Mouse (Mus musculus): Measurements from ENCODE around the gene Rrp36. TPM values are rescaled to one million over a fixed set of nuclear protein-coding genes. Genes with fewer than 3 reads are reported as not detected.

The Rrp36 gene
- total RNA-seq, 2 experiments from 2014 or later: 19.0 to 22.7 TPM

DNA sequence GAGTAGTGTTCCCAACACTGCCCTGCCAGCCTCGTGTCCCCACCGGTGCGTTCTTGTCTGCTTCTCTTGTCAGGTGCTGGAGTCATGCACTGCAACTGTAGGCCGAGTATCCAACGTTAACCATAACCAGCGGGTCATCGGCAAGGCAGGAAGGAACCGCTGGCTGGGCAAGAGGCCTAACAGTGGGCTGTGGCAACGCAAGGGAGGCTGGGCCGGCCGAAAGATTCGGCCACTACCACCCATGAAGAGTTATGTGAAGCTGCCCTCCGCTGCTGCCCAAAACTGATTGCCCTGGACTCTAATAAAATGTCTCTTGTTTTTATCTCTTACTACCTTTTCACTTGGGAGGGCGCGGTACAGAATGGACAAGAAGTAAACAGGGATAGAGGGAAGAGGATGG lies 24.3 kb downstream of the Rrp36 start:
- intact Hi-C loops (cut with DNase I): loop anchor here (10.0 kb wide), 1 partner anchor 95 kb away; the partner anchor contains the start of gene Srf
- no peak for DNase-seq

- intact Hi-C loops (cut with DNase I): loop anchor here (10.0 kb wide), 1 partner anchor 94 kb away; the partner anchor contains the start of gene Srf
- no peak for DNase-seq
Measured at GRCm38 (mm10) chr17:46648436-46648835, 25.7 kb downstream of the Rrp36 start.

GRCm38 (mm10) chr17:46647279-46647678 lies 26.9 kb downstream of the Rrp36 start:
- intact Hi-C loops (cut with DNase I): loop anchor here (10.0 kb wide), 1 partner anchor 92 kb away; the partner anchor contains the start of gene Srf
- DNase-seq: no peak

- DNase-seq: no peak
- intact Hi-C loops (cut with DNase I): loop anchor here (10.0 kb wide), 1 partner anchor 91 kb away; the partner anchor contains the start of gene Srf
Measured at GRCm38 (mm10) chr17:46646322-46646662, 27.9 kb downstream of the Rrp36 start.

DNA sequence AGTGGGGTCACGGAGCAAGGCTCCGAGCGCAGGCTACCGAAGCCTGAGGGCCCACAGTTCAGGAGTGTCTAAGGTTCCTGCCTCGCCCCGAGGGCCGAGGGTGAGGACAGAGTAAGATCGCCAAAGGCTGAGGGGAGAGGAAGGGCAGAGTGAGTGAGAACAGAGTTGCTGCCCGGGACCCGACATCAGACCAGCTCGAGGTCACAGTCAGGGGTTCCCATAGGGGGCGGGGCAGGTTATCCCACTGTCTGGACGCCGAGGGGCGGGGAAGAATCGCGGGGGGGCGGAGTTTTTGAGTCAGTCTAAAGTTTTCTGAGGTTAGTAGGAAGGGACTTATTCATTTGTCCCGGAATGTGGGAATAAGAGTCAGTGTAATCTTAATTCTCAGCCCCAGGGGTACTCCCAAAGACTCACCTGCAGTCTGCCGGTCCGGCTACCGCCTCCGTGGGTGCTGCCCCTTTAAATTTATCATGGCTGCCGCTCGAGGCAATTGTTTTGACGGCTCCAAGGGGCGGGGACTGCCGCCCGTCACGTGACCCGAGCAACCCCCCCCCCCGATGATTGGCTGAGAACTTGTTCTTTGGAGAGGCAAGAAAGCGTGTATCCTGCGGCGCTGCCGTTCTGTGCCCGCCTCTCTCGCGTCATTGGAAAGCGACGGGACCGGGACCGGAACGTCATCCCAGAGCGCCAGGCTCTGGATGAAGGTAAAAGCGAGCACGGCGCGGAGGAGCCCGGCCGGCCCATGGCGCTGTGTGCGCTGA lies 28.4 kb downstream of the Rrp36 start, which contains the start of the genes Klc4 and Mrpl2:
Gene Klc4 (minus strand): TSS at position 462 of the 761 bp plus-strand sequence.
Gene Mrpl2 (plus strand): TSS at position 669 of the 761 bp plus-strand sequence.
- peak; percentile 98 for DNase-seq
- intact Hi-C loops (cut with DNase I): loop anchor here (10.0 kb wide), 1 partner anchor 91 kb away; the partner anchor contains the start of gene Srf

GRCm38 (mm10) chr17:46644916-46645475 lies 29.2 kb downstream of the Rrp36 start:
- DNase-seq: peak; percentile 45
- intact Hi-C loops (cut with DNase I): loop anchor here (10.0 kb wide), 1 partner anchor 90 kb away; the partner anchor contains the start of gene Srf

DNA sequence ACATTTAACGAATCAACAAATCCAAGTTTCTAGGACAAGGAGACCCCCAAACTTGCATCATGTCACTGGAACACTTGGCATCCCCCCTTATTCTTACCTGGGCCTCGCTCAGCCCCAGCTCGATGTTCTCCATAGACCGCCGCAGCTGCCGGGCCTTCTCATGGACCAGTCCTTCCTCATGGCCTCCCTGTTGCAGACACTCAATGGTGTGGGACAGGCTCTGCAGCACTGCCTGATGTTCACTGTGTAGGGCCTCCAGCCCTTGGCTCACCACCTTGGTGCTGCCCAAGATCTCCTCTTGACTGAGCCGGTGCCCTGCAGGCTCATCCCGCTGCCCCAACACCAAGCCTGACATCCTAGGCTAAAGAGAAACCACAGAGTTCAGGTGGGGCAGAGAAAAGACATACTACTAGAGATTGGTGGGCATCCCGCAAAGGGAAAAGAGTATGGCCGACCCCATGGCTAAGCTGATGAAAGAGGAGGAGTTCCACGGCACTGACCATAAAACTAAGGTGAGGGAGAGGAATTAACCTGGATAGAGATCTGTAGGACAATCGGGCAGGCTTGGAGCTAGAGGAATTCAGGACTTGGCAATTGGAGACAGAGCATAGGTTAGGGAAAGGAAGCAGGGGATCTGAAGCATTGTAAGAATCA lies 29.9 kb downstream of the Rrp36 start:
- DNase-seq: no peak
- intact Hi-C loops (cut with DNase I): loop anchor here (10.0 kb wide), 1 partner anchor 89 kb away; the partner anchor contains the start of gene Srf

DNA sequence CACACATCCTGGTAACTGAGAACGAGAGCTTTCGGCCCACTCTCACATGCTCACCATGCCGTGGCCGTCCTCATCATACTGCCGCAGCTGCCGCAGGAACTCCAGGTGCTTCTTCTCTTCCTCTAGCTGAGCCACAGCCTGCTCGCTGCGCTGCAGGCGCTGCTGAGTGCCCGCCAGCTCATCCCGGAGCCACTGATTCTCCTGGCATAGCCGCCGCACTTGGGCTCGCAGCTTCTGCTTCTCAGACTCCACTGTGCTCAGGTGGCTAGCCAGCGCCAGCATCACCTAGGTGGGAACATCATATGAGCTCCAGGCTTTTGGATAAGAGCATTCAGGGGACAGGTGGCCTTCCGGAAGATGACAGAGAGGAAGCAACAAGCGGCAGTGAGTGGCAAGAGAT lies 32.1 kb downstream of the Rrp36 start:
- intact Hi-C loops (cut with DNase I): loop anchor here (10.0 kb wide), 1 partner anchor 87 kb away; the partner anchor contains the start of gene Srf
- DNase-seq: no peak

GRCm38 (mm10) chr17:46639929-46640328 lies 34.2 kb downstream of the Rrp36 start:
- no peak for DNase-seq
- intact Hi-C loops (cut with DNase I): loop anchor here (10.0 kb wide), 1 partner anchor 85 kb away; the partner anchor contains the start of gene Srf

GRCm38 (mm10) chr17:46636831-46637523 lies 37.2 kb downstream of the Rrp36 start:
- peak; percentile 67 for DNase-seq
- intact Hi-C loops (cut with DNase I): no loop called here

DNA sequence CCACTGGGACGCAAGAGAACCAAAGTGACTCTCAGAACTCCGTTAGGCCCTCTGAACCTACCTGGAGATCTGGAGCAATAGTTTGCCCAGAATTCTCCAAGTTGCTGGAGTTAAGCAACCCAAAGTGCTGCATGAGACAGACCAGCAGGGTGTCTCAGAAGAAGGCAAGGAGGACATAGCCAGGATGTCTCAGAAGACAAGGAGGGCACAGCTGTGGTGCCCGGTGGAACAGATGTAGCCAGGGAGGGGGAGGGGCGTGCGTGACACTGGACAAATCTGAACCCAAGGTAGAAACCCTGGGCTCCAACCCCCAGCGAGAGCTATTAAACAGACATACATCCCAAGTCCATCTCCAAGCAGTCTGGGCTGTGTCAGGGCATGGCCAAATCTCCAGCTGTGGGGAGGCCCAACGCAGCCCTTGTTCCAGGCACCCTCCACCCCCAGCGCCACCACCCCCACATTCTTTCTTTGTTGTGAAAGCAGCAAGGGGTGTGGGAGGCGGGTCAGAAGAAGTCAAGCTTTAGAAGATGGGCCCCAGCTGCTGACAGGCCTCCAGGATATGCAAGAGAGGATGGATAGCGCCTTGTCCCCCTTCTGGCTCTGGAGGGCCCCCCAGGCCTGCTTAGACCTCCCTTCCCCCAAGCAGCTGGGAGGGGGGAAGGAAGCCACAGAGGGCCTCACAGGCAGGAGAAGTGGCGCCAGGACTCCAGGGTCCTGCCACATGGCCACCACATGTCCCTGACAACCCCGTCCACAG lies 44.3 kb downstream of the Rrp36 start:
- intact Hi-C loops (cut with DNase I): no loop called here
- peak; percentile 56 for DNase-seq

- peak; percentile 97 for DNase-seq
- intact Hi-C loops (cut with DNase I): no loop called here
Measured at GRCm38 (mm10) chr17:46628791-46629684, 45.1 kb downstream of the Rrp36 start, which contains the start of gene Ptk7. Ptk7 (minus strand) TSS chr17:46629504.

DNA sequence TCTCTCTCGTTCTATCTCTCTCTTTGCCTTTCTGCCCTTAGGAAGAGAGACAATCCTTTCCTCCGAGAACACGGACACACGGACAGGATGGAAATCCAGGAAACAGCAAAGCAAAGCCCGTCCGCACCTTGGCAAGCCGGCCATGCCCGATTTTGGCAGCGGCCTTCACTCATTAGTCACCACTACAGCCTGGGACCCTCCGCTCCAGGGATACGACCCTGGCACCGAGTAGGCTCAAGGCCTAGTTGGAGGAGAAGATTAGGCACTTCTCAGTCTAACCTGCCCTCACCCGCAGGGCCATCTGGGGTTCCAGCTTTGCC lies 45.7 kb downstream of the Rrp36 start:
- DNase-seq: peak; percentile 48
- intact Hi-C loops (cut with DNase I): no loop called here

DNA sequence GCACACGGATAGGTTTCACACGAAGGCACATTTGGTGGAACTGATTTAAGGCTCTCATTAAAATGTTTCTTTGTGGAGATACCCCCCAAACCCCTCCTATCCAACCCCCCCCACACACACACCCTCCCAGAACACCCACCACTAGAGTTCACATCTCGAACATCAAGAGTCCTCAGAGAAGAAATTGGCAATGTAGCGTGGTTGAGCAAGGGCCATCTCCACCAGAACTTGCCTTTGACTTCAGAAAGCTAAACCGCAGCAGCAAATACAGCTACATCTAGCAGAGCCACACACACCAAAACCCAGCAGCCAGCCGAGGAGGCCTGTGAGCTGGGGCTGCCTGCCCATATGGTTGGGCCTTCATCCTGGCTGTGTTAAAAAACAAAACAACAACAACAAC lies 46.7 kb downstream of the Rrp36 start:
- no peak for DNase-seq
- intact Hi-C loops (cut with DNase I): no loop called here

DNA sequence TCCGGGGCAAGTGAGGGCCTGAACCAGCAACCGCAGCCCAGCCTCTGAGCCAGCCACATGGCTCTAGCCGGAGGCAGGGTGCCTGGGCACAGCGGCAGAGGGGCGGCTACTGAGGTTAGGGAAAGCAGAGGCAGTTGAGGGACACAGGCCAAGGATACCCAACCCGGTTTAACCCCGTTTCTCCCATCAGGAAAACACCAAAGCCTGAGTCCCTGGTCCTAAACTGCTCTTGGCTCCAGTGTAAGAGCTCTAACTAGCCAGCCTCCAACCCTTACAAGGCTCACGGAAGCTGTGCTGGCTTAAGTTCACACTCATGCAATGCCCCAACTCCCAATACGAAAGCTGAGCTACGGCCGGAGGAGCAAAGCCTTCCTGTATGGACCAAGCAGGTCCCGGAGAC lies 49.6 kb downstream of the Rrp36 start:
- DNase-seq: no peak

DNA sequence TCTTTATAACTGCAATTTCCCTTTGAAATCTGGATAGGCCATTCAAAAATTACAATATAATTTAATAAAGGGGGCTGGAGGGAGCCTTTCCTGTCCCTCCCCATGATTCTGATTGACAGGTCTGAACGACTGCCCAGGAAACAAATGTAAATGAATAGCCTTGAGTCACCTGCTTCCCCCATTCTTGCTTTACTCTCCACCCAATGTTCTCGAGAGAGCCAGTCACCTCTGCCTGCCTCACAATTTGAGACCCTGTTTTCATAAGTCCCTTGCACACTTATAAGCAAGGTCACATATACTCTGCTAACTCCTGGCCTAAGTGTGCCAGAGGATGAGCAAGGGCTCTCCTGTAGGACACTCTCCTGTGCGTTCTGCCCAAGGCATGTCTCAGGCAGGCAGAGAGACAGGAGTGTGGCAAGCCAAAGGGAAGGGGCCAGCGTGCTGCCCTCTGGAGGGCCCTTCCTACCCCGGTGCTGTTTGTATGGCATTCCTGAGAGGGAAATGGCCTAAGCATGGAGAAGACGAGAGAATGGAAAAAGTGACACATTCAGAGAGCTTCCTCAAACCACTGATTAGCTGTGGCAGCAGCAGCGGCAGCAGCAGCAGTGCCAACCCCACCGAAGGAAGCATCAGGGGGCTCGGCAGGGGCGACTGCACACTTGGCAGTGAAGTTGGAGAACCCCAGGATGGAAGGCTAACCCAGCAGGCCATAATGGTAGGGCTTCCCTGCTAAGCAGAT lies 50.2 kb downstream of the Rrp36 start:
- intact Hi-C loops (cut with DNase I): no loop called here
- peak; percentile 17 for DNase-seq

More for the DNA sequence above, 49.6 kb downstream of the Rrp36 start:
- intact Hi-C loops (cut with DNase I): no loop called here

DNA sequence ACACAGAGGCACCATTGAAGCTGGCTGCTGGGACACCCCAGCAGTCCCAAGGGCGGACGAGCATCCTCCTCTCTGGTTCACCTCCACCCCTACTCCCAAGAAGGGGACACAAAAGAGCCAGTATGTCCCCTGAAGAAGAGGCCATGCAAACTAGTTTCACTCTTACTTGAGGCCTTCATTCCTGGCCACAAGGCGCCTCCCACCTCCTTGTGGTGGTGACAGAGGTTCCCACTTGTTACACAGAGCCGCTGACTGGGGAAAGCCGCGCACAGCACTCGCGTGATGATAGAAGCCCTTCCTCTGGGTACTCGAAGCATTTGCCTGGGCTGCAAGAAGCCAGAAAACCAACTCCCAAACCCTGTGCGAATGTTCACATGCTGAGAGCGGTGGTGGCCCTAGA lies 51.9 kb downstream of the Rrp36 start:
- no peak for DNase-seq
- intact Hi-C loops (cut with DNase I): no loop called here

GRCm38 (mm10) chr17:46621324-46621723 lies 52.8 kb downstream of the Rrp36 start:
- intact Hi-C loops (cut with DNase I): no loop called here
- DNase-seq: peak; percentile 58
